Mouse (Mus musculus): ENCODE measurements around the gene Fam57b. TPM values are rescaled to one million over a fixed set of nuclear protein-coding genes. Genes with fewer than 3 reads are reported as not detected.

The Fam57b gene
- polyA plus RNA-seq, 1 experiment from 2014 or later, result 52.6 TPM

DNA sequence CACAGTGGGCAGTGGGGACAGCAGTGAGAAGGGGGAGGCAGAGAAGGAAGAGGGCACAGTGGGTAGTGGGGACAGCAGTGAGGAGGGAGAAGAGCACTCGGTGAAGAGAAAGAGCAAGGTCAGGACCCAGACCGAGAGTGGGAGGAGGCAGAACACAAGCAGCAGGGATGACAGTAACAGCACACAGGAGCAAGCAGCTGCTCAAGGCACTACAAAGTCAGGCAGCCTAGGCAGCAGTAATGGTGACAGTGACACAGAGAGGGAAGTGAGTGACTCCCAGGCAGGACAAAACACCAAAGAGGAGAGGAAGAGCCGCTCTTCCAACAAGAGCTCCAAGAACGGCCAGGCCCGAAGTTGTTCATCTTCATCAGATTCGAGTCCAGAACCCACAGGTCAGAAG is 66.3 kb downstream of the Fam57b start:
- H3K27me3 ChIP-seq, result no peaks in the 10 kb centered on the region
- H3K27ac ChIP-seq, result peak overlapping the region; percentile 84
- H3K9ac ChIP-seq (replicated peaks), result peak overlapping the region; percentile 66
- peak overlapping the region; percentile 66 for H3K4me3 ChIP-seq (replicated peaks)
- H3K4me2 ChIP-seq (replicated peaks), result peak overlapping the region; percentile 83
- peaks cover 65% of the 10 kb centered on the region for H3K36me3 ChIP-seq
- WGBS, result 68% methylated on average over 6 of the region's 6 CpGs
- peaks cover 30% of the 10 kb centered on the region for H3K4me1 ChIP-seq (replicated peaks)
- no peak for ATAC-seq
- no peaks in the 10 kb centered on the region for H3K9me3 ChIP-seq

GRCm38 (mm10) chr7:126867534-126867933 is 70.1 kb downstream of the Fam57b start:
- Histone ChIP-seq H3K27me3 (no peaks in the 10 kb centered on the region), H3K9ac (replicated peaks) (no peak overlapping the region), H3K4me2 (replicated peaks) (no peak overlapping the region), H3K4me3 (replicated peaks) (no peak overlapping the region), H3K4me1 (replicated peaks) (peaks cover 20% of the 10 kb centered on the region), H3K9me3 (no peaks in the 10 kb centered on the region), H3K27ac (no peak overlapping the region), H3K36me3 (peaks cover 88% of the 10 kb centered on the region)
- WGBS, result 86% methylated on average over 2 of the region's 2 CpGs
- ATAC-seq, result no peak

DNA sequence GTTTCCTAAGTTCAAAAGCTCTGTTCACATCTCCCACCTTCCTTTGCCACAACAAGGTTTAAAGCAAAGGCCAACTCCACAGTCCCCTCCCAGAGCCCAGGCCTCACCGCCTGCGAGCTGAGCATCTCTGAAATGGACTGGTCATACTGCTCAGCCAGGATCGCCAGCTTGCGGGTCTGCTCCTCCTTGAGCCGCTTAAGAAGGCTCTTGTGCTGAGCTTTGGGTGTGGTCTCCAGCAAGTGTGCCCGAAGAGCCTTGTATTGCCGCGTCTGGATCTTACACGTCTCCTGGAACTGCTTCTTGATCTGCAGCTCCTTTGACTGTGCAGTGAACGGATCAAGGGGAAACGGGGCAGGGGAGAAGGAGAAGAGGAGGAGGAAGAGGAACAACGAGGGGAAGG is 70.5 kb downstream of the Fam57b start:
- peaks cover 93% of the 10 kb centered on the region for H3K36me3 ChIP-seq
- H3K9me3 ChIP-seq, result no peaks in the 10 kb centered on the region
- no peaks in the 10 kb centered on the region for H3K27me3 ChIP-seq
- 83% methylated on average over 12 of the region's 12 CpGs for WGBS
- ATAC-seq, result no peak
- peaks cover 15% of the 10 kb centered on the region for H3K4me1 ChIP-seq (replicated peaks)
- H3K4me3 ChIP-seq (replicated peaks), result no peak overlapping the region
- H3K4me2 ChIP-seq (replicated peaks), result no peak overlapping the region
- H3K27ac ChIP-seq, result no peak overlapping the region
- no peak overlapping the region for H3K9ac ChIP-seq (replicated peaks)

- Histone ChIP-seq H3K9ac (replicated peaks) (no peak overlapping the region), H3K4me1 (replicated peaks) (no peaks in the 10 kb centered on the region), H3K36me3 (peaks cover 100% of the 10 kb centered on the region), H3K4me3 (replicated peaks) (no peak overlapping the region), H3K9me3 (no peaks in the 10 kb centered on the region), H3K27me3 (no peaks in the 10 kb centered on the region), H3K4me2 (replicated peaks) (no peak overlapping the region), H3K27ac (no peak overlapping the region)
- no peak for ATAC-seq
- WGBS, result 94% methylated on average over 23 of the region's 23 CpGs
Observed at GRCm38 (mm10) chr7:126869780-126870519, 72.5 kb downstream of the Fam57b start.

DNA sequence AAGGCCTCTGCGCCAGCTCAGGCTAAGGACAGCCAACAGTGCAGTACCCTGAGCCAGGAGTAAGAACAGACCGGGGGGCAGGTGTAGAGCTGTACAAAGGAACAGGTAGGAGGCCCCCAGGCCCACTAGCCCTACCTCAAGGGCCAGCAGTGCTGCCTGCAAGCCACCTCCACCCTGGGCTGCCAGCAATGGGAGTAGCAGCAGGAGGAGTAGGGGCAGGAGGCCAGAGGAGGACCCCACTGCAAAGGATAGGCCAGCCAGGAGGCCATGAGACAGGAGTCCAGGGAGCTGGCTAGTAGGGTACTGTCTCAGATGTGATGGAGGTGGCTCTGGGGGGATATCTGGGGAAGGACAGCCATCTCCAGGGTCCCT is 73.0 kb downstream of the Fam57b start:
- no peak overlapping the region for H3K27ac ChIP-seq
- ATAC-seq, result no peak
- no peaks in the 10 kb centered on the region for H3K9me3 ChIP-seq
- H3K36me3 ChIP-seq, result peaks cover 100% of the 10 kb centered on the region
- H3K4me1 ChIP-seq (replicated peaks), result no peaks in the 10 kb centered on the region
- no peak overlapping the region for H3K4me2 ChIP-seq (replicated peaks)
- no peak overlapping the region for H3K4me3 ChIP-seq (replicated peaks)
- no peaks in the 10 kb centered on the region for H3K27me3 ChIP-seq
- H3K9ac ChIP-seq (replicated peaks), result no peak overlapping the region
- WGBS, result 100% methylated on average over 2 of the region's 2 CpGs

- no peak overlapping the region for H3K27ac ChIP-seq
- WGBS, result 100% methylated on average over 1 of the region's 1 CpGs
- no peak overlapping the region for H3K9ac ChIP-seq (replicated peaks)
- H3K9me3 ChIP-seq, result no peaks in the 10 kb centered on the region
- peaks cover 22% of the 10 kb centered on the region for H3K4me1 ChIP-seq (replicated peaks)
- H3K4me2 ChIP-seq (replicated peaks), result no peak overlapping the region
- H3K4me3 ChIP-seq (replicated peaks), result no peak overlapping the region
- no peak for ATAC-seq
- peaks cover 83% of the 10 kb centered on the region for H3K36me3 ChIP-seq
- H3K27me3 ChIP-seq, result no peaks in the 10 kb centered on the region
Observed at GRCm38 (mm10) chr7:126877239-126877638, 79.8 kb downstream of the Fam57b start.

Other genes with a start within 250 kb of the Fam57b start
- gene Eif3c, start 231.3 kb upstream of the Fam57b start, polyA plus RNA-seq (2015; fragmentation: Nextera tagmentation; extraction: Ambion mirVana), result 207 and 213 TPM in 2 replicates
- 0.21 and 0.69 TPM in 2 replicates for gene Apobr, start 212.7 kb upstream of the Fam57b start, polyA plus RNA-seq (2015; fragmentation: Nextera tagmentation; extraction: Ambion mirVana)
- 27.7 and 28.8 TPM in 2 replicates for gene Cln3, start 211.9 kb upstream of the Fam57b start, polyA plus RNA-seq (2015; fragmentation: Nextera tagmentation; extraction: Ambion mirVana)
- not detected in 2 replicates for gene Il27, start 202.7 kb upstream of the Fam57b start, polyA plus RNA-seq (2015; fragmentation: Nextera tagmentation; extraction: Ambion mirVana)
- gene Nupr1, start 166.8 kb upstream of the Fam57b start, polyA plus RNA-seq (2015; fragmentation: Nextera tagmentation; extraction: Ambion mirVana), result 4.8 and 7.6 TPM in 2 replicates
- 54.5 and 57.0 TPM in 2 replicates for gene Sgf29, start 148.4 kb upstream of the Fam57b start, polyA plus RNA-seq (2015; fragmentation: Nextera tagmentation; extraction: Ambion mirVana)
- 0.93 and 1.9 TPM in 2 replicates for gene Sult1a1, start 121.2 kb upstream of the Fam57b start, polyA plus RNA-seq (2015; fragmentation: Nextera tagmentation; extraction: Ambion mirVana)
- gene Bola2, start 102.3 kb upstream of the Fam57b start, polyA plus RNA-seq (2015; fragmentation: Nextera tagmentation; extraction: Ambion mirVana), result 141 and 158 TPM in 2 replicates
- gene Slx1b, start 101.9 kb upstream of the Fam57b start, polyA plus RNA-seq (2015; fragmentation: Nextera tagmentation; extraction: Ambion mirVana), result 21.0 and 21.1 TPM in 2 replicates
- 96.3 and 101 TPM in 2 replicates for gene Coro1a, start 89.9 kb upstream of the Fam57b start, polyA plus RNA-seq (2015; fragmentation: Nextera tagmentation; extraction: Ambion mirVana)
- gene Mapk3, start 38.1 kb upstream of the Fam57b start, polyA plus RNA-seq (2015; fragmentation: Nextera tagmentation; extraction: Ambion mirVana), result 78.8 and 80.7 TPM in 2 replicates
- gene Gdpd3, start 31.3 kb upstream of the Fam57b start, polyA plus RNA-seq (2015; fragmentation: Nextera tagmentation; extraction: Ambion mirVana), result 2.5 and 2.9 TPM in 2 replicates
- 163 and 180 TPM in 2 replicates for gene Ypel3, start 20.7 kb upstream of the Fam57b start, polyA plus RNA-seq (2015; fragmentation: Nextera tagmentation; extraction: Ambion mirVana)
- 0.36 and 0.49 TPM in 2 replicates for gene Tbx6, start 16.2 kb upstream of the Fam57b start, polyA plus RNA-seq (2015; fragmentation: Nextera tagmentation; extraction: Ambion mirVana)
- gene Ppp4c, start 5.2 kb upstream of the Fam57b start, polyA plus RNA-seq (2015; fragmentation: Nextera tagmentation; extraction: Ambion mirVana), result 224 and 241 TPM in 2 replicates
- not detected in 2 replicates for gene 4930451I11Rik, start 34.0 kb downstream of the Fam57b start, polyA plus RNA-seq (2015; fragmentation: Nextera tagmentation; extraction: Ambion mirVana)
- gene Doc2a, start 49.7 kb downstream of the Fam57b start, polyA plus RNA-seq (2015; fragmentation: Nextera tagmentation; extraction: Ambion mirVana), result 5.3 and 8.5 TPM in 2 replicates
- 26.8 and 28.5 TPM in 2 replicates for gene Hirip3, start 64.3 kb downstream of the Fam57b start, polyA plus RNA-seq (2015; fragmentation: Nextera tagmentation; extraction: Ambion mirVana)
- gene Ino80e, start 64.7 kb downstream of the Fam57b start, polyA plus RNA-seq (2015; fragmentation: Nextera tagmentation; extraction: Ambion mirVana), result 84.3 and 88.8 TPM in 2 replicates
- 61.4 and 63.1 TPM in 2 replicates for gene Taok2, start 87.0 kb downstream of the Fam57b start, polyA plus RNA-seq (2015; fragmentation: Nextera tagmentation; extraction: Ambion mirVana)
- gene Tmem219, start 125.2 kb downstream of the Fam57b start, polyA plus RNA-seq (2015; fragmentation: Nextera tagmentation; extraction: Ambion mirVana), result 33.2 and 35.0 TPM in 2 replicates
- gene Kctd13, start 131.2 kb downstream of the Fam57b start, polyA plus RNA-seq (2015; fragmentation: Nextera tagmentation; extraction: Ambion mirVana), result 84.3 and 85.7 TPM in 2 replicates
- 5.5 and 5.8 TPM in 2 replicates for gene Asphd1, start 151.9 kb downstream of the Fam57b start, polyA plus RNA-seq (2015; fragmentation: Nextera tagmentation; extraction: Ambion mirVana)
- gene Sez6l2, start 152.9 kb downstream of the Fam57b start, polyA plus RNA-seq (2015; fragmentation: Nextera tagmentation; extraction: Ambion mirVana), result 34.9 and 35.3 TPM in 2 replicates
- 101 and 108 TPM in 2 replicates for gene Cdipt, start 178.2 kb downstream of the Fam57b start, polyA plus RNA-seq (2015; fragmentation: Nextera tagmentation; extraction: Ambion mirVana)
- 0.72 and 0.85 TPM in 2 replicates for gene Cdiptos, start 178.4 kb downstream of the Fam57b start, polyA plus RNA-seq (2015; fragmentation: Nextera tagmentation; extraction: Ambion mirVana)
- gene Mvp, start 217.0 kb downstream of the Fam57b start, polyA plus RNA-seq (2015; fragmentation: Nextera tagmentation; extraction: Ambion mirVana), result 3.0 and 3.7 TPM in 2 replicates
- gene Pagr1b, start 218.8 kb downstream of the Fam57b start, polyA plus RNA-seq (2015; fragmentation: Nextera tagmentation; extraction: Ambion mirVana), result 0.30 TPM in 1 of 2 replicates, not detected in the other
- gene Pagr1a, start 219.7 kb downstream of the Fam57b start, polyA plus RNA-seq (2015; fragmentation: Nextera tagmentation; extraction: Ambion mirVana), result 39.8 and 40.8 TPM in 2 replicates
- gene Gm42742, start 223.4 kb downstream of the Fam57b start, polyA plus RNA-seq (2015; fragmentation: Nextera tagmentation; extraction: Ambion mirVana), result 72.0 and 73.9 TPM in 2 replicates
- 10.8 and 11.9 TPM in 2 replicates for gene Prrt2, start 223.5 kb downstream of the Fam57b start, polyA plus RNA-seq (2015; fragmentation: Nextera tagmentation; extraction: Ambion mirVana)
- 58.2 and 72.5 TPM in 2 replicates for gene Maz, start 229.4 kb downstream of the Fam57b start, polyA plus RNA-seq (2015; fragmentation: Nextera tagmentation; extraction: Ambion mirVana)
- 57.5 and 61.0 TPM in 2 replicates for gene Kif22, start 244.8 kb downstream of the Fam57b start, polyA plus RNA-seq (2015; fragmentation: Nextera tagmentation; extraction: Ambion mirVana)